Mouse (Mus musculus) heart, postnatal 0 days (tissue): ENCODE data around the gene Kcnq1.

Experiments used
- CTCF ChIP-seq: IDR thresholded peaks from 2 replicates; pipeline ENCODE4 v1.5.1; 2016; ENCODE audit warnings: antibody characterized with exemption, control low read depth, low read depth
- EP300 ChIP-seq: IDR thresholded peaks from 2 replicates; pipeline ENCODE4 v1.6.1; 2016; ENCODE audit warnings: antibody characterized with exemption, low read depth

GRCm38 (mm10) chr7:143198443-143198842 lies 92.3 kb downstream of the Kcnq1 start:
- TF ChIP-seq CTCF (no peak), EP300 (no peak)
